In the genomic region with DNA sequence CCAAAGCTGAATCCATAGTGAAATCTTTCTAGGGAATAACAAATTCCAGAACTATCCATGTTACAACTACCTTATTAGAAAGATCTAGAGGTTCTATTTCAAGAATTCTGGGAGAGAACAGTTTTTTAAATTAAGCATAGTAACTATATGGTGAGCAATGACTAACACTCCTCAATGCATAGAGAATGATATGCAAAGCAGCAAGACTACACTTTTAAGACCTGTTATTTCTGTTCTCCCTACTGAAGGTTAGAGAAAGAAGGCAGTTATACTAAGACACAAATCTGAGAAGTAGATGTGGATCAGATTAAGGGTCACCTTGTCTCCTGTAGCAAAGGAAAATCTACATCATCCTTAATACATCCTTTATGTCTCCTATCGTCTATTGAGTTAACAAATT, we compare ENCODE assay signal across 17 mouse cellular contexts.
"Had no signal": no experiment of that assay in that cellular context is flagged by ENCODE, and none has a peak within 500 bp of the region (broad histone marks: within the 10 kb centered on the region; RNA-seq: fewer than 3 reads in every experiment).

No protein-coding gene starts in this region.

- DNase-seq: left cerebral cortex, postnatal 4 days; liver; liver, embryonic 13.5 days; liver, postnatal 0 days; lung, adult 18-20 months; lung, adult 2 months; lung, embryonic 14.5 days; lung, postnatal 10 days; lung, postnatal 14 days; lung, postnatal 36 days; lung, postnatal 4 days; midbrain, embryonic 14.5 days had no signal

- ATAC-seq: liver, embryonic 12.5 days; liver, postnatal 0 days; lung, postnatal 0 days; midbrain, embryonic 13.5 days; midbrain, embryonic 15.5 days; midbrain, embryonic 16.5 days had no signal
